Mouse (Mus musculus): ENCODE measurements at regions not wholly inside any gene's neighbourhood (a gene's known extent, or its start where the extent isn't known, plus 50 kb on each side); places are given as distances from the start of the nearest gene placed in this dataset.

DNA sequence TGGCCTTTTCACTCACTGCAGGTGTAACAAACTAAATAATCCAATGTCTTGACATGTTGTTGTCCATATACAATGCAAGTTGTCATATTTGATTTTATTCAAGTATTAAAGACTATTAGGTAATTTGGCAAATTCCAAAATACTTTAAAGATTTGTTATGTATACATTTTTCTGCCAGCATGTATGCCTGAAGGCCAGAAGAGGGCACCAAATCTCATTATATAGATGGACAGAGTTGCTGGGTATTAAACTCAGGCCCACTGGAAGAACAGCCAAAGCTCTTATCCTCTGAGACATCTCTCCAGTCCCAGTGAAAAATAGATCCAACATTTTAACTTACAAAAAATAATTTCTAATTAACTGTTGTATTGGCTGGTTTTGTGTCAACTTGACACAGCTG is 80.5 kb upstream of the Cenpq start:
- DNase-seq (ENCODE audit: low spot score) = peak; percentile 5

Measured in retina, embryonic 14.5 days (tissue).